Mouse (Mus musculus) bone marrow macrophage, adult 2 months (primary cell): ENCODE results near the gene Dus4l.

ENCODE experiments used
- CTCF ChIP-seq: IDR thresholded peaks from 2 replicates; pipeline ENCODE4 v1.5.1; 2012; ENCODE audit warnings: low read depth, mild to moderate bottlenecking, low read length, moderate library complexity
- POLR2A ChIP-seq: IDR thresholded peaks from 2 replicates; pipeline ENCODE4 v1.6.1; 2012; ENCODE audit warnings: mild to moderate bottlenecking, low read depth, low read length, borderline replicate concordance

- TF ChIP-seq CTCF (no peak), POLR2A (no peak)
Measured at GRCm38 (mm10) chr12:31634343-31635239, 20.0 kb downstream of the Dus4l start, which contains the start of gene Bcap29.
